Mouse (Mus musculus): Measurements from ENCODE around the gene 9530068E07Rik. TPM values are rescaled to one million over a fixed set of nuclear protein-coding genes. Genes with fewer than 3 reads are reported as not detected.
"Not testable (repeated sequence)": the region's sequence is repeated elsewhere in the genome, so short reads cannot be mapped to it uniquely, and the experiment has no call there.

9530068E07Rik gene
- polyA plus RNA-seq, 1 experiment = 80.0 TPM

GRCm38 (mm10) chr11:52388150-52388549 lies 8.1 kb upstream of the 9530068E07Rik start:
- no peak for TF ChIP-seq CTCF (IDR thresholded peaks at IDR 0.05; ENCODE audit: extremely low read depth, insufficient read length, insufficient replicate concordance, low read depth, low read length)
- TF ChIP-seq POLR2A (IDR thresholded peaks at IDR 0.05; ENCODE audit: low read depth, low read length) = no peak
- Histone ChIP-seq H3K4me1 (ENCODE audit: control insufficient read depth, insufficient read depth, insufficient read length, low read length) (no peaks in the 10 kb centered on the region), H3K4me3 (ENCODE audit: low read depth, low read length) (no peak overlapping the region), H3K27me3 (ENCODE audit: control insufficient read depth, insufficient read depth, low read length) (no peaks in the 10 kb centered on the region), H3K36me3 (ENCODE audit: control insufficient read depth, insufficient read depth, low read length) (peaks cover 55% of the 10 kb centered on the region), H3K27ac (ENCODE audit: insufficient read depth, low read depth, low read length) (no peak overlapping the region)
- 86% methylated on average over 12 of the region's 12 CpGs for WGBS

DNA sequence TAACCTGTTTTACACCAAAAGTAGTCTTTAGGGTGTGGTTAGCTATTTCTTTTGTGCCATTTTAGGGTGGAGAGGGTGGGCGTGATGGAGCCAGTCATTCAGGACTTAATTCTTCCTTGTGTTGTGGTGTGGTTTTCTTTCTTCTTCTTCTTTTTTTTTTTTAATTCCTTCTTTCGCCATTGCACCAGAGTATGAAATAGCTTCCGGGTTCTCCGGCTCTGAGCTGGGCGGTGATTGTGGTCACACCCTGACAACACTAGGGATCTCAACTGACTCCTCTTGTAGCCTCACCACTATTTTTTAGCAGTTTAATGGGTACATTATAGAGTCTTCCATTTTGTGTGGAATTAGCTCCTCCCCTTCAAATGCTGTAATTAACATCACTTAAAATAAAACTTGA lies 7.2 kb upstream of the 9530068E07Rik start:
- not testable (repeated sequence) for H3K27ac ChIP-seq (ENCODE audit: insufficient read depth, low read depth, low read length); H3K4me1 ChIP-seq (ENCODE audit: control insufficient read depth, insufficient read depth, insufficient read length, low read length); H3K27me3 ChIP-seq (ENCODE audit: control insufficient read depth, insufficient read depth, low read length); H3K4me3 ChIP-seq (ENCODE audit: low read depth, low read length)
- 82% methylated on average over 5 of the region's 5 CpGs for WGBS
- H3K36me3 ChIP-seq (ENCODE audit: control insufficient read depth, insufficient read depth, low read length) = peaks cover 49% of the 10 kb centered on the region

- Histone ChIP-seq H3K4me3 (ENCODE audit: low read depth, low read length) (no peak overlapping the region), H3K4me1 (ENCODE audit: control insufficient read depth, insufficient read depth, insufficient read length, low read length) (no peaks in the 10 kb centered on the region), H3K27ac (ENCODE audit: insufficient read depth, low read depth, low read length) (no peak overlapping the region), H3K36me3 (ENCODE audit: control insufficient read depth, insufficient read depth, low read length) (peaks cover 41% of the 10 kb centered on the region), H3K27me3 (ENCODE audit: control insufficient read depth, insufficient read depth, low read length) (no peaks in the 10 kb centered on the region)
- TF ChIP-seq POLR2A (IDR thresholded peaks at IDR 0.05; ENCODE audit: low read depth, low read length) (no peak), CTCF (IDR thresholded peaks at IDR 0.05; ENCODE audit: extremely low read depth, insufficient read length, insufficient replicate concordance, low read depth, low read length) (no peak)
- 92% methylated on average over 7 of the region's 7 CpGs for WGBS
These were observed 6.3 kb upstream of the 9530068E07Rik start for GRCm38 (mm10) chr11:52389933-52390332.

DNA sequence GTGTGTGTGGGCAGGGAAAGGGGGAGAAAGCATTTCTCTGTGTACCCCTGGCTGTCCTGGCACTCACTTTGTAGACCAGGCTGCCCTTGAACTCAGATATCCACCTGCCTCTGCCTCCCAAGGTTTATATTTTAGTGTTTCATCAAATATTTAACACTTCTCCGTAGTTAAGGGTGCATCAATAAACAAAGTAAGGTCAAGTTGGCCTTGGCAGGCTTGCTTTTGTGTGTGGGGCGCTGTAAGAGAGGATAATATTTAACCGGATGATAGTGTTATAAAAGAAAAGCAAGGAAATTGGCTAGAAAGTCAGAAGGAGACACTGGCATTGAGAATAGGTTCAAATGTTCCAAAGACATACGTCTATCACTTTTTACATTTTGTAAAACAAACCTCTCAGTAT lies 1.7 kb upstream of the 9530068E07Rik start:
- WGBS = 30% methylated on average over 4 of the region's 4 CpGs
- Histone ChIP-seq H3K4me1 (ENCODE audit: control insufficient read depth, insufficient read depth, insufficient read length, low read length) (peaks cover 3% of the 10 kb centered on the region; the same call in 1 of the 2 replicates), H3K4me3 (ENCODE audit: low read depth, low read length) (no peak overlapping the region), H3K27ac (ENCODE audit: insufficient read depth, low read depth, low read length) (no peak overlapping the region), H3K36me3 (ENCODE audit: control insufficient read depth, insufficient read depth, low read length) (peaks cover 6% of the 10 kb centered on the region), H3K27me3 (ENCODE audit: control insufficient read depth, insufficient read depth, low read length) (no peaks in the 10 kb centered on the region)
- TF ChIP-seq CTCF (IDR thresholded peaks at IDR 0.05; ENCODE audit: extremely low read depth, insufficient read length, insufficient replicate concordance, low read depth, low read length) (no peak), POLR2A (IDR thresholded peaks at IDR 0.05; ENCODE audit: low read depth, low read length) (no peak)

DNA sequence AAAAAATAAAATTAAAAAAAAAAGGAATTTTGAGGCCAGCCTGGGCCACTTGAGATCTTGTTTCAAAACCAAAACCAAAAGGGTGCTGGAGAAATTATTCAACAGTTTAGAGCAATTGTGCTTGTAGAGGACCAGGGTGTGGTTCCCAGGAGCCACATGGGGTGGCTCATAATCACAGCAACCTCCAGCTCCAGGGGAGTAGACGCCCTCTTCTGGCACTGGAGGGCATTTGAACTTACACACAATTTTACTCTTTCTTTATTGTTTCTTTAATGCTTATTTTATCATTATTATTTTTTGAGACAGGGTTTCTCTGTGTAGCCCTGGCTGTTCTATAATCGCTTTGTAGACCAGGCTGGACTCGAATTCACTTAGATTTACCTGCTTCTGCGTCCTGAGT lies 885 bp upstream of the 9530068E07Rik start:
- WGBS = 45% methylated on average over 4 of the region's 4 CpGs
- Histone ChIP-seq H3K36me3 (ENCODE audit: control insufficient read depth, insufficient read depth, low read length) (peaks cover 3% of the 10 kb centered on the region), H3K27me3 (ENCODE audit: control insufficient read depth, insufficient read depth, low read length) (no peaks in the 10 kb centered on the region), H3K4me1 (ENCODE audit: control insufficient read depth, insufficient read depth, insufficient read length, low read length) (peaks cover 3% of the 10 kb centered on the region; the same call in 1 of the 2 replicates), H3K27ac (ENCODE audit: insufficient read depth, low read depth, low read length) (no peak overlapping the region), H3K4me3 (ENCODE audit: low read depth, low read length) (no peak overlapping the region)
- peak; percentile 12; the same call in 1 of the 2 replicates for TF ChIP-seq CTCF (IDR thresholded peaks at IDR 0.05; ENCODE audit: extremely low read depth, insufficient read length, insufficient replicate concordance, low read depth, low read length)
- no peak for TF ChIP-seq POLR2A (IDR thresholded peaks at IDR 0.05; ENCODE audit: low read depth, low read length)

GRCm38 (mm10) chr11:52396597-52397188 lies 465 bp downstream of the 9530068E07Rik start:
- Histone ChIP-seq H3K4me1 (ENCODE audit: control insufficient read depth, insufficient read depth, insufficient read length, low read length) (peaks cover 3% of the 10 kb centered on the region; the same call in 1 of the 2 replicates), H3K36me3 (ENCODE audit: control insufficient read depth, insufficient read depth, low read length) (no peaks in the 10 kb centered on the region), H3K27ac (ENCODE audit: insufficient read depth, low read depth, low read length) (peak overlapping the region; percentile 45), H3K4me3 (ENCODE audit: low read depth, low read length) (peak overlapping the region; percentile 96), H3K27me3 (ENCODE audit: control insufficient read depth, insufficient read depth, low read length) (no peaks in the 10 kb centered on the region)
- WGBS = under 1% methylated on average over 33 of the region's 33 CpGs
- TF ChIP-seq POLR2A (IDR thresholded peaks at IDR 0.05; ENCODE audit: low read depth, low read length) = no peak
- TF ChIP-seq CTCF (IDR thresholded peaks at IDR 0.05; ENCODE audit: extremely low read depth, insufficient read length, insufficient replicate concordance, low read depth, low read length) = no peak

DNA sequence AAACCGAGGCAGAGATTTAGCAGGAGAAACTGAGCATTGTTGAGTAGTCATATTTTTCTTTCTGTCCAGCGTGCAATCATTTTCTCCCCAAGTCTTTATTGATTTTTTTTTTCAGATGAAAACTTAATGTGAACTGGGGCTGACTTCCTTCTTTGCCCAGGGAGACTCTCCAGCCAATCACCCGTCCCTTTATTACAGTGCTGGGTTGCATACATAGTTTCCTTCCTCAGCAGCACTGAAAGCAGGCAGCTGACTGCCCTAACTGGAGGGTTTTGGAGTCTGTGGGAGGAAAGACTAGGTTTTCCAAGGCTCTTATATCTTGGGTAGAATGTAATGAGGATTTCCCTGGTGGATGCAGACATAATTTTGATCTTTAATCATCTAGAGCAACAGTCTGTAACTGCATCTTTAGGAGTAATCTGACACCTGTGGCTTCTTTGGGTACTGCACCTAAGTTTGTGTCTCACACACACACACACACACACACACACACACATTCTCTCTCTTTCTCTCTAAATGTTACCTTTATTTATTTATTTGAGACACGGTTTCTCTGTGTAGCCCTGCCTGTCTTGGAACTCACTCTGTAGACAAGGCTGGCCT lies 1.3 kb downstream of the 9530068E07Rik start:
- TF ChIP-seq POLR2A (IDR thresholded peaks at IDR 0.05; ENCODE audit: low read depth, low read length) = no peak
- no peak for TF ChIP-seq CTCF (IDR thresholded peaks at IDR 0.05; ENCODE audit: extremely low read depth, insufficient read length, insufficient replicate concordance, low read depth, low read length)
- no peaks in the 10 kb centered on the region for H3K27me3 ChIP-seq (ENCODE audit: control insufficient read depth, insufficient read depth, low read length)
- 71% methylated on average over 4 of the region's 4 CpGs for WGBS
- no peaks in the 10 kb centered on the region for H3K36me3 ChIP-seq (ENCODE audit: control insufficient read depth, insufficient read depth, low read length)
- peak overlapping the region; percentile 45 for H3K27ac ChIP-seq (ENCODE audit: insufficient read depth, low read depth, low read length)
- peaks cover 3% of the 10 kb centered on the region; the same call in 1 of the 2 replicates for H3K4me1 ChIP-seq (ENCODE audit: control insufficient read depth, insufficient read depth, insufficient read length, low read length)
- H3K4me3 ChIP-seq (ENCODE audit: low read depth, low read length) = peak overlapping the region; percentile 96; the same call in 1 of the 2 replicates
